Mouse (Mus musculus): Measurements from ENCODE around the gene Flnb. TPM values are rescaled to one million over a fixed set of nuclear protein-coding genes. Genes with fewer than 3 reads are reported as not detected.

The Flnb gene
- total and polyA plus RNA-seq, 3 experiments, result 29.5 to 74.0 (median 61.6) TPM

GRCm38 (mm10) chr14:7831770-7832439 lies 14.1 kb downstream of the Flnb start:
- Histone ChIP-seq H3K27me3 (replicated peaks) (no peaks in the 10 kb centered on the region), H3K27ac (ENCODE audit: insufficient read depth, low read depth) (no peak overlapping the region), H3K36me3 (replicated peaks in 1 of 2; ENCODE audit: control insufficient read depth in 1 of 2, insufficient read depth in 1 of 2, low read length in 1 of 2) (peaks cover 3 to 80% of the 10 kb centered on the region in 2 experiments), H3K4me1 (ENCODE audit: control insufficient read depth in 1 of 2, insufficient read depth in 2 of 2) (peaks cover 14 to 54% of the 10 kb centered on the region in 2 experiments), H3K79me2 (replicated peaks; ENCODE audit: control insufficient read depth, extremely low read depth, insufficient read depth, poor library complexity, severe bottlenecking) (peaks cover 77% of the 10 kb centered on the region), H3K9me3 (replicated peaks; ENCODE audit: low read length) (peaks cover 8% of the 10 kb centered on the region), H3K4me3 (replicated peaks in 1 of 3; ENCODE audit: low read depth in 2 of 3, low read length in 2 of 3, poor library complexity in 1 of 3) (no peak overlapping the region), H3K9ac (ENCODE audit: insufficient read depth, low read depth) (no peak overlapping the region), H3K4me2 (ENCODE audit: insufficient read depth, low read depth, poor library complexity, severe bottlenecking) (no peak overlapping the region)
- no peak for DNase-seq (ENCODE audit: extremely low read depth)
- dilution Hi-C loops (cut with MboI; ENCODE audit: extremely low pct_ligation_motif_present, extremely low pct_unique_long_range_greater_than_20kb, low sequenced_read_pairs) (no loop called here), in situ Hi-C loops (cut with MboI; ENCODE audit: low pct_ligation_motif_present, low pct_unique_long_range_greater_than_20kb, low sequenced_read_pairs) (no loop called here)
- no peak for TF ChIP-seq CTCF (conservative IDR thresholded peaks at IDR 0.05 in 1 of 2, IDR thresholded peaks at IDR 0.05 in 1 of 2; ENCODE audit: low read depth in 2 of 2, low read length in 2 of 2)
- TF ChIP-seq TBP (conservative IDR thresholded peaks at IDR 0.05; ENCODE audit: low read depth, low read length), result no peak
- TF ChIP-seq NRF1 (IDR thresholded peaks at IDR 0.05; ENCODE audit: low read depth, low read length), result no peak
- no peak for TF ChIP-seq IRF4 (IDR thresholded peaks at IDR 0.05; ENCODE audit: low read depth, low read length)
- TF ChIP-seq MAX (IDR thresholded peaks at IDR 0.05; ENCODE audit: low read length), result no peak
- no peak for TF ChIP-seq MXI1 (IDR thresholded peaks at IDR 0.05; ENCODE audit: low read depth, low read length)
- TF ChIP-seq SIN3A (IDR thresholded peaks at IDR 0.05; ENCODE audit: low read length), result no peak

GRCm38 (mm10) chr14:7832440-7832783 lies 14.7 kb downstream of the Flnb start:
- no peak for DNase-seq (ENCODE audit: extremely low read depth)
- dilution Hi-C loops (cut with MboI; ENCODE audit: extremely low pct_ligation_motif_present, extremely low pct_unique_long_range_greater_than_20kb, low sequenced_read_pairs), result no loop called here
- H3K9ac ChIP-seq (ENCODE audit: insufficient read depth, low read depth), result no peak overlapping the region

GRCm38 (mm10) chr14:7833458-7833857 lies 15.7 kb downstream of the Flnb start:
- dilution Hi-C loops (cut with MboI; ENCODE audit: extremely low pct_ligation_motif_present, extremely low pct_unique_long_range_greater_than_20kb, low sequenced_read_pairs), result no loop called here
- Histone ChIP-seq H3K4me3 (replicated peaks in 1 of 3; ENCODE audit: low read depth in 2 of 3, low read length in 2 of 3, poor library complexity in 1 of 3) (no peak overlapping the region), H3K4me2 (ENCODE audit: insufficient read depth, low read depth, poor library complexity, severe bottlenecking) (no peak overlapping the region), H3K27ac (ENCODE audit: insufficient read depth, low read depth) (no peak overlapping the region), H3K79me2 (replicated peaks; ENCODE audit: control insufficient read depth, extremely low read depth, insufficient read depth, poor library complexity, severe bottlenecking) (peaks cover 70% of the 10 kb centered on the region), H3K27me3 (replicated peaks) (no peaks in the 10 kb centered on the region), H3K9me3 (replicated peaks; ENCODE audit: low read length) (peaks cover 8% of the 10 kb centered on the region), H3K4me1 (ENCODE audit: control insufficient read depth in 1 of 2, insufficient read depth in 2 of 2) (peaks cover 14 to 63% of the 10 kb centered on the region in 2 experiments), H3K36me3 (replicated peaks in 1 of 2; ENCODE audit: control insufficient read depth in 1 of 2, insufficient read depth in 1 of 2, low read length in 1 of 2) (peaks cover 3 to 70% of the 10 kb centered on the region in 2 experiments), H3K9ac (ENCODE audit: insufficient read depth, low read depth) (no peak overlapping the region)
- peak; percentile 44; the same call in 1 of the 2 replicates for TF ChIP-seq ETS1 (conservative IDR thresholded peaks at IDR 0.05; ENCODE audit: low read depth, low read length)
- TF ChIP-seq POLR2A (IDR thresholded peaks at IDR 0.05; ENCODE audit: low read depth, low read length), result no peak
- peak; percentile 39 for DNase-seq (ENCODE audit: extremely low read depth)
- in situ Hi-C loops (cut with MboI; ENCODE audit: low pct_ligation_motif_present, low pct_unique_long_range_greater_than_20kb, low sequenced_read_pairs), result no loop called here

More at GRCm38 (mm10) chr14:7832440-7832783, 14.7 kb downstream of the Flnb start:
- no peak overlapping the region for H3K4me3 ChIP-seq (replicated peaks in 1 of 3; ENCODE audit: low read depth in 2 of 3, low read length in 2 of 3, poor library complexity in 1 of 3)
- H3K9me3 ChIP-seq (replicated peaks; ENCODE audit: low read length), result peaks cover 8% of the 10 kb centered on the region
- no peak overlapping the region for H3K27ac ChIP-seq (ENCODE audit: insufficient read depth, low read depth)
- TF ChIP-seq ZMIZ1 (IDR thresholded peaks at IDR 0.05; ENCODE audit: low read depth, low read length), result no peak
- TF ChIP-seq MAX (IDR thresholded peaks at IDR 0.05; ENCODE audit: low read length), result no peak
- TF ChIP-seq ZKSCAN1 (IDR thresholded peaks at IDR 0.05; ENCODE audit: borderline replicate concordance, low read depth, low read length), result no peak
- no peak for TF ChIP-seq MEF2A (IDR thresholded peaks at IDR 0.05; ENCODE audit: borderline replicate concordance, low read depth, low read length)
- no peak for TF ChIP-seq BHLHE40 (IDR thresholded peaks at IDR 0.05; ENCODE audit: low read depth, low read length)
- no peak for TF ChIP-seq SIN3A (IDR thresholded peaks at IDR 0.05; ENCODE audit: low read length)
- TF ChIP-seq MAZ (IDR thresholded peaks at IDR 0.05; ENCODE audit: low read depth, low read length), result no peak
- no peak for TF ChIP-seq USF2 (conservative IDR thresholded peaks at IDR 0.05; ENCODE audit: low read depth, low read length)
- TF ChIP-seq ETS1 (conservative IDR thresholded peaks at IDR 0.05; ENCODE audit: low read depth, low read length), result no peak
- no peak for TF ChIP-seq MXI1 (IDR thresholded peaks at IDR 0.05; ENCODE audit: low read depth, low read length)
- TF ChIP-seq TBP (conservative IDR thresholded peaks at IDR 0.05; ENCODE audit: low read depth, low read length), result no peak
- no peak for TF ChIP-seq KAT2A (IDR thresholded peaks at IDR 0.05; ENCODE audit: insufficient replicate concordance, low read length)
- H3K4me2 ChIP-seq (ENCODE audit: insufficient read depth, low read depth, poor library complexity, severe bottlenecking), result no peak overlapping the region
- peaks cover 14 to 53% of the 10 kb centered on the region in 2 experiments for H3K4me1 ChIP-seq (ENCODE audit: control insufficient read depth in 1 of 2, insufficient read depth in 2 of 2)
- H3K79me2 ChIP-seq (replicated peaks; ENCODE audit: control insufficient read depth, extremely low read depth, insufficient read depth, poor library complexity, severe bottlenecking), result peaks cover 76% of the 10 kb centered on the region
- no peaks in the 10 kb centered on the region for H3K27me3 ChIP-seq (replicated peaks)
- H3K36me3 ChIP-seq (replicated peaks in 1 of 2; ENCODE audit: control insufficient read depth in 1 of 2, insufficient read depth in 1 of 2, low read length in 1 of 2), result peaks cover 3 to 78% of the 10 kb centered on the region in 2 experiments
- in situ Hi-C loops (cut with MboI; ENCODE audit: low pct_ligation_motif_present, low pct_unique_long_range_greater_than_20kb, low sequenced_read_pairs), result no loop called here
